Mouse (Mus musculus): ENCODE results near the gene Oit1. TPM values are rescaled to one million over a fixed set of nuclear protein-coding genes. Genes with fewer than 3 reads are reported as not detected.

The Oit1 gene
- polyA plus RNA-seq, 1 experiment from 2014 or later = not detected

DNA sequence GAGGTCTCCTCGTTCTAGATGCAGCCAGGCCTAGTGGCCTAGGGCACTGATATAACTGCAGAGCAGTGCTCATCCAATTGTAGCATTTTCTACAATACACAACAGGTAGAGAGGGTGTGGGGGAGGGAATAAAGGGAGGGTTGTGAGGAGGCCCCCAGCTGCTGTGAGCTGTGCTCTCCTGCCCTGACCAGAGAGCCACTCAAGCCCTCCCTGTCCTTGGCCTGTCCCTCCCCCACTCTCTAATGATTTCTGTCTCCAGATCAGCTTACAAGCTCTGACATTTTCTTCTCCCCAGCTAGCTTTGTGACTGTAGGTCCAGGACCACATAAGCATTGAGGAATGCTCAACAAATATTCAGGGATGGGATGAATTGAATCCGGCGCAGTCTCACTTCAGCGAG lies 9.2 kb downstream of the Oit1 start:
- DNase-seq (ENCODE audit: low spot score) = no peak
- Histone ChIP-seq H3K9ac (no peak overlapping the region), H3K4me2 (replicated peaks) (no peak overlapping the region), H3K27ac (no peak overlapping the region), H3K4me1 (replicated peaks; ENCODE audit: control insufficient read depth, insufficient read depth, low read length) (0 out of 2 replicates have a peak, but pooled peaks cover 11% of the 10 kb centered on the region), H3K27me3 (ENCODE audit: control insufficient read depth, insufficient read depth, low read length) (no peaks in the 10 kb centered on the region), H3K36me3 (replicated peaks; ENCODE audit: control insufficient read depth, insufficient read depth) (no peaks in the 10 kb centered on the region), H3K9me3 (ENCODE audit: control insufficient read depth, low read length) (no peaks in the 10 kb centered on the region), H3K4me3 (replicated peaks; ENCODE audit: low read length) (no peak overlapping the region)
- no peak for ATAC-seq (ENCODE audit: low FRiP score)
- WGBS = 88% methylated on average over 4 of the region's 4 CpGs

DNA sequence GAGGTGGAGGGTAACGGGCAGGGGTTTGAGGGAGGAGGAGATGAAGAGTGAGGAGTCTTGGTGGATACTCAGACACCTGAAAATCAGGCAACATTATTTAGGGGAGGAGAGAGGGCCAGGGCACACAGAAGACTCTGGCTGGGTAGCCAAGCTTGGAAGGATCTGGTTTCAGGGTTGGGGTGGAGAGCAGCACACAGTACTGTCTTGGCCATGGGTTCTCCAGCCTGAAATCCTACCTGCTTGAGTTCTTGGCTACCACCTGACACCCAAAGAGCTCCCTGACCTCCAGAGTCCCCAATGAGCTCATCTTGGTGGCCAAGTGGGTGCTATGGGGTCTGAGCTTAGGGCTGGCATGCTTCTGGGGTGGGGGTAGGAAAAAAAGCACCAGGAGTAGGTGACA lies 9.7 kb downstream of the Oit1 start:
- DNase-seq (ENCODE audit: low spot score) (no peak), ATAC-seq (ENCODE audit: low FRiP score) (no peak)
- H3K4me3 ChIP-seq (replicated peaks; ENCODE audit: low read length) = no peak overlapping the region
- no peaks in the 10 kb centered on the region for H3K27me3 ChIP-seq (ENCODE audit: control insufficient read depth, insufficient read depth, low read length)
- H3K4me1 ChIP-seq (replicated peaks; ENCODE audit: control insufficient read depth, insufficient read depth, low read length) = 0 out of 2 replicates have a peak, but pooled peaks cover 11% of the 10 kb centered on the region
- H3K36me3 ChIP-seq (replicated peaks; ENCODE audit: control insufficient read depth, insufficient read depth) = no peaks in the 10 kb centered on the region
- 89% methylated on average over 1 of the region's 1 CpGs for WGBS
- H3K27ac ChIP-seq = no peak overlapping the region
- no peak overlapping the region for H3K9ac ChIP-seq
- H3K9me3 ChIP-seq (ENCODE audit: control insufficient read depth, low read length) = no peaks in the 10 kb centered on the region
- H3K4me2 ChIP-seq (replicated peaks) = no peak overlapping the region

DNA sequence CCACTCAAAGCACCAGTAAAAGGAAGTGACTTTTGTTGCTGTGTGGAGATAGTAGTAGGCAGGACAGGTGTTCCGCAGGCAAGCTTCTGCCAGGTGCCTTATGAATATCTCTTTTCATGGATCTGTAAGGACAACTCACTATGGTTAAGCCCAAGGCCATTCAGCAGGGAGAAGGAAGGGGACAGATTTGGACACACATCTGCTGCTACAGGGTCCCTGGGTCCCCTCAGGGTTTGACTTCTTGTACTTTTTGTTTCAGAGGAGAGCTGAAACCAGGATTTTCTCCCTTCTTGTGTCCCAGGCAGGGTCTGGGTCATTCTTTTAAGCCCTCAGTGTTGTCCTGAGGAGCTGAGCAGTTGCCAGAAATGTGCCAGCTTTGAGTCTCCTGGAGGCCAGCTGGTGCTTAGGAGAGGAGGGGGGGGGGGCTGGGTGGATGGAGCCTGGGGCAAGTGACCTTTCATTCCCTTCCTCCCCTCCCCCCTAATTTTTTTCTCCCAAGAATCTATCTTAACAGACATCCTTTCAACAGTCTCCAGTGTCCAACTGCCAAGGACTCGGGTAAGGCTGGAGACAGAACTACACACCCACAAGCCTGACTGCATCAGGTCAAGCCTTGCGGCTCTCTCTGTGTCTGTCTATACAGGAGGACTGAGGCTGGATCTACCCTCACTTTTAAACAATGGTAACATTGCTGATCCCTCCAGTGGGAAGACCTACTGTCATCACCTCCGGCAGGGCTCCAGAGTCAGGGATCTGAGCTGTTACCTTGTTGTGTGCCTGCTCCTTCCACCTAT lies 10.6 kb downstream of the Oit1 start:
- H3K4me1 ChIP-seq (replicated peaks; ENCODE audit: control insufficient read depth, insufficient read depth, low read length) = 0 out of 2 replicates have a peak, but pooled peaks cover 11% of the 10 kb centered on the region
- no peak overlapping the region for H3K27ac ChIP-seq
- DNase-seq (ENCODE audit: low spot score) (no peak), ATAC-seq (ENCODE audit: low FRiP score) (no peak)
- no peak overlapping the region for H3K4me3 ChIP-seq (replicated peaks; ENCODE audit: low read length)
- 42% methylated on average over 4 of the region's 4 CpGs for WGBS
- H3K4me2 ChIP-seq (replicated peaks) = no peak overlapping the region
- H3K9me3 ChIP-seq (ENCODE audit: control insufficient read depth, low read length) = no peaks in the 10 kb centered on the region
- H3K27me3 ChIP-seq (ENCODE audit: control insufficient read depth, insufficient read depth, low read length) = no peaks in the 10 kb centered on the region
- no peak overlapping the region for H3K9ac ChIP-seq
- no peaks in the 10 kb centered on the region for H3K36me3 ChIP-seq (replicated peaks; ENCODE audit: control insufficient read depth, insufficient read depth)

DNA sequence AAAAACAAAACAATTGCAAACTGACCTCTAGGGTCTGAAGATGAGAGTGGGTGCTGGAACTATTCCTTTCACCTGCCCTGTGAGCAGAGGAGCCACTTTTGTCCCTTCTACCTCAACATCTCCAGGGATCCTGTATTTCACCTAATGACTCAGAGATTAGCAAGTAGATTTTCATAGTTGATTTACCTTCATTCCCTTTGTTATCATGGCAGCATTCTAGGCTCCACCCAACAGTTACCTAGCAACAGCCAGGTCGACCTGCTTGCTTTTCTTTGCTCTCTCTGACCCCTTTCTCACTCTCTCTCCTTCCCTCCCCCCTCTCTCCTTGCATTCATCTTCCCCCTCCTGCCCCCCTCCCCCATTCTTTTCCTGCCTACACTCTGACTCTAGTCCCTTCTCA lies 11.4 kb downstream of the Oit1 start:
- Histone ChIP-seq H3K4me3 (replicated peaks; ENCODE audit: low read length) (no peak overlapping the region), H3K9me3 (ENCODE audit: control insufficient read depth, low read length) (no peaks in the 10 kb centered on the region), H3K4me1 (replicated peaks; ENCODE audit: control insufficient read depth, insufficient read depth, low read length) (0 out of 2 replicates have a peak, but pooled peaks cover 11% of the 10 kb centered on the region), H3K27ac (no peak overlapping the region), H3K9ac (no peak overlapping the region), H3K36me3 (replicated peaks; ENCODE audit: control insufficient read depth, insufficient read depth) (no peaks in the 10 kb centered on the region), H3K4me2 (replicated peaks) (no peak overlapping the region), H3K27me3 (ENCODE audit: control insufficient read depth, insufficient read depth, low read length) (no peaks in the 10 kb centered on the region)
- 0% methylated on average over 1 of the region's 1 CpGs for WGBS
- DNase-seq (ENCODE audit: low spot score) = no peak
- ATAC-seq (ENCODE audit: low FRiP score) = no peak

GRCm38 (mm10) chr14:8365833-8366232 lies 12.7 kb downstream of the Oit1 start:
- no peak for ATAC-seq (ENCODE audit: low FRiP score)
- Histone ChIP-seq H3K9me3 (ENCODE audit: control insufficient read depth, low read length) (no peaks in the 10 kb centered on the region), H3K4me2 (replicated peaks) (no peak overlapping the region), H3K4me3 (replicated peaks; ENCODE audit: low read length) (no peak overlapping the region), H3K9ac (no peak overlapping the region), H3K36me3 (replicated peaks; ENCODE audit: control insufficient read depth, insufficient read depth) (no peaks in the 10 kb centered on the region), H3K4me1 (replicated peaks; ENCODE audit: control insufficient read depth, insufficient read depth, low read length) (0 out of 2 replicates have a peak, but pooled peaks cover 11% of the 10 kb centered on the region), H3K27ac (no peak overlapping the region), H3K27me3 (ENCODE audit: control insufficient read depth, insufficient read depth, low read length) (no peaks in the 10 kb centered on the region)
- 75% methylated on average over 6 of the region's 6 CpGs for WGBS
- no peak for DNase-seq (ENCODE audit: low spot score)

DNA sequence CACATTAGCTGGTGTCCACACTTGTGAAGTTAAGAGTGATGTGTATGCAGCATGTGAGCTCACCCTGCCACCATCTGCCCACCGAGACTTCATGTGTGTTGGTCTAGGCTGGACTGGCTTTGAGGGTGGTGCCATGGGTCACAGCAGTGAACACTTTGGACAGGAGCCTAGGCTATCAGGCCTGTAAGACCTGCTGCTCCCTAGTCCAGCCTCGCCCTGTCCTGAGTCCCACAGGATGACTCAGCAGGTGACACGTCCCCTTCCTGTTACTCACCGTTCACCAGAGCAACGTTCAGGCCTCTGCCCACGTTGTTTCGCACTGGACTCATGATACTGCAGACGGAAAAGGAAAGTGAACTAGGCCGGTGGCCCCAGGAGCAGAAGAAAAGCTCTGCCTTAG lies 21.7 kb downstream of the Oit1 start:
- Histone ChIP-seq H3K9me3 (ENCODE audit: control insufficient read depth, low read length) (no peaks in the 10 kb centered on the region), H3K27me3 (ENCODE audit: control insufficient read depth, insufficient read depth, low read length) (no peaks in the 10 kb centered on the region), H3K4me2 (replicated peaks) (no peak overlapping the region), H3K4me1 (replicated peaks; ENCODE audit: control insufficient read depth, insufficient read depth, low read length) (no peaks in the 10 kb centered on the region), H3K9ac (no peak overlapping the region), H3K4me3 (replicated peaks; ENCODE audit: low read length) (no peak overlapping the region), H3K36me3 (replicated peaks; ENCODE audit: control insufficient read depth, insufficient read depth) (no peaks in the 10 kb centered on the region), H3K27ac (no peak overlapping the region)
- no peak for ATAC-seq (ENCODE audit: low FRiP score)
- 85% methylated on average over 9 of the region's 9 CpGs for WGBS
- DNase-seq (ENCODE audit: low spot score) = no peak

GRCm38 (mm10) chr14:8355999-8356501 lies 22.5 kb downstream of the Oit1 start:
- no peak overlapping the region for H3K9ac ChIP-seq
- DNase-seq (ENCODE audit: low spot score) (peak; percentile 90), ATAC-seq (ENCODE audit: low FRiP score) (peak; percentile 79)
- WGBS = 35% methylated on average over 6 of the region's 6 CpGs
- H3K27me3 ChIP-seq (ENCODE audit: control insufficient read depth, insufficient read depth, low read length) = no peaks in the 10 kb centered on the region
- no peaks in the 10 kb centered on the region for H3K36me3 ChIP-seq (replicated peaks; ENCODE audit: control insufficient read depth, insufficient read depth)
- H3K4me1 ChIP-seq (replicated peaks; ENCODE audit: control insufficient read depth, insufficient read depth, low read length) = no peaks in the 10 kb centered on the region
- no peak overlapping the region for H3K27ac ChIP-seq
- H3K4me3 ChIP-seq (replicated peaks; ENCODE audit: low read length) = no peak overlapping the region
- no peak overlapping the region for H3K4me2 ChIP-seq (replicated peaks)
- H3K9me3 ChIP-seq (ENCODE audit: control insufficient read depth, low read length) = no peaks in the 10 kb centered on the region

GRCm38 (mm10) chr14:8348927-8349326 lies 29.6 kb downstream of the Oit1 start:
- Histone ChIP-seq H3K27me3 (ENCODE audit: control insufficient read depth, insufficient read depth, low read length) (no peaks in the 10 kb centered on the region), H3K9me3 (ENCODE audit: control insufficient read depth, low read length) (no peaks in the 10 kb centered on the region), H3K36me3 (replicated peaks; ENCODE audit: control insufficient read depth, insufficient read depth) (no peaks in the 10 kb centered on the region), H3K4me1 (replicated peaks; ENCODE audit: control insufficient read depth, insufficient read depth, low read length) (no peaks in the 10 kb centered on the region), H3K4me3 (replicated peaks; ENCODE audit: low read length) (no peak overlapping the region), H3K9ac (no peak overlapping the region), H3K27ac (no peak overlapping the region), H3K4me2 (replicated peaks) (no peak overlapping the region)
- no peak for DNase-seq (ENCODE audit: low spot score)
- WGBS = 74% methylated on average over 9 of the region's 9 CpGs
- no peak for ATAC-seq (ENCODE audit: low FRiP score)

GRCm38 (mm10) chr14:8346255-8346997 lies 32.1 kb downstream of the Oit1 start:
- Histone ChIP-seq H3K36me3 (replicated peaks; ENCODE audit: control insufficient read depth, insufficient read depth) (no peaks in the 10 kb centered on the region), H3K4me1 (replicated peaks; ENCODE audit: control insufficient read depth, insufficient read depth, low read length) (no peaks in the 10 kb centered on the region), H3K9ac (no peak overlapping the region), H3K4me2 (replicated peaks) (no peak overlapping the region), H3K4me3 (replicated peaks; ENCODE audit: low read length) (no peak overlapping the region), H3K9me3 (ENCODE audit: control insufficient read depth, low read length) (no peaks in the 10 kb centered on the region), H3K27me3 (ENCODE audit: control insufficient read depth, insufficient read depth, low read length) (no peaks in the 10 kb centered on the region), H3K27ac (no peak overlapping the region)
- ATAC-seq (ENCODE audit: low FRiP score) = peak; percentile 64
- WGBS = 21% methylated on average over 7 of the region's 7 CpGs
- peak; percentile 89 for DNase-seq (ENCODE audit: low spot score)
